Mouse (Mus musculus): ENCODE results near the gene Vmn1r114.
"Not testable (repeated sequence)": the region's sequence is repeated elsewhere in the genome, so short reads cannot be mapped to it uniquely, and the experiment has no call there.

GRCm38 (mm10) chr7:20770885-20771284 lies 41.1 kb downstream of the Vmn1r114 start, which contains the start of gene Vmn1r112:
- TF ChIP-seq POLR2A (IDR thresholded peaks at IDR 0.05; ENCODE audit: low read depth, low read length); CTCF (IDR thresholded peaks at IDR 0.05; ENCODE audit: extremely low read depth, insufficient read depth, insufficient read length, insufficient replicate concordance): not testable (repeated sequence)
